Mouse (Mus musculus): ENCODE data around the gene Btbd35f6.
"Not testable (repeated sequence)": the region's sequence is repeated elsewhere in the genome, so short reads cannot be mapped to it uniquely, and the experiment has no call there.

Gene Btbd35f6

GRCm38 (mm10) chrX:33956440-33956839 lies at the start of gene Btbd35f6:
Btbd35f6 (minus strand) TSS chrX:33956540.
- DNase-seq (ENCODE audit: inconsistent ontology term) = not testable (repeated sequence)

- DNase-seq (ENCODE audit: inconsistent ontology term) = not testable (repeated sequence)
Measured at GRCm38 (mm10) chrX:33986716-33987115, 30.4 kb upstream of the Btbd35f6 start, which contains the start of gene Gm21870. Gm21870 (minus strand) TSS chrX:33986816.

- DNase-seq (ENCODE audit: inconsistent ontology term) = not testable (repeated sequence)
Measured at GRCm38 (mm10) chrX:33930216-33930615, 26.1 kb downstream of the Btbd35f6 start.

- not testable (repeated sequence) for DNase-seq (ENCODE audit: inconsistent ontology term)
Measured at GRCm38 (mm10) chrX:33928225-33928624, 28.1 kb downstream of the Btbd35f6 start.

- DNase-seq (ENCODE audit: inconsistent ontology term) = not testable (repeated sequence)
Measured at GRCm38 (mm10) chrX:33926344-33926743, 30.0 kb downstream of the Btbd35f6 start.

GRCm38 (mm10) chrX:33925420-33925819 lies 30.9 kb downstream of the Btbd35f6 start:
- DNase-seq (ENCODE audit: inconsistent ontology term) = not testable (repeated sequence)

All from Muller cell, postnatal 12 days (primary cell).